Mouse (Mus musculus) heart, adult 18-20 months (tissue): ENCODE data around the gene Hist1h3b. TPM values are rescaled to one million over a fixed set of nuclear protein-coding genes. Genes with fewer than 3 reads are reported as not detected.
"Not testable (repeated sequence)": the region's sequence is repeated elsewhere in the genome, so short reads cannot be mapped to it uniquely, and the experiment has no call there.

ENCODE experiments used
- DNase-seq, 2 experiments: peaks; one replicate each; pipeline ENCODE4 v3.0.0; 2021 to 2022; ENCODE audit warnings: mixed read lengths in 1 of 2
- long read RNA-seq, 2 experiments: library from polyadenylated mRNA; stranded (forward); transcript quantifications; one replicate each; pipeline ENCODE4 v2.0.0; 2021
- total RNA-seq, 2 experiments: library from RNA; stranded (reverse); gene quantifications; 2 replicates each; pipeline ENCODE4 v1.2.3; 2021

Gene Hist1h3b
- total RNA-seq = 10 to 100 TPM in 1 of 2 experiments, 1 to 10 TPM in 1; 8.3 to 10.5 TPM
- long read RNA-seq, experiment 1 = 0 reads
- long read RNA-seq, experiment 2 = 0 reads

- peak; percentile 80 to 89 for DNase-seq
Observed at GRCm38 (mm10) chr13:23752067-23752741, at the start of gene Hist1h3b. Gene Hist1h3b, plus strand, starts transcription at chr13:23752267.

GRCm38 (mm10) chr13:23702801-23703200, 49.3 kb upstream of the Hist1h3b start:
- DNase-seq = not testable (repeated sequence)

DNA sequence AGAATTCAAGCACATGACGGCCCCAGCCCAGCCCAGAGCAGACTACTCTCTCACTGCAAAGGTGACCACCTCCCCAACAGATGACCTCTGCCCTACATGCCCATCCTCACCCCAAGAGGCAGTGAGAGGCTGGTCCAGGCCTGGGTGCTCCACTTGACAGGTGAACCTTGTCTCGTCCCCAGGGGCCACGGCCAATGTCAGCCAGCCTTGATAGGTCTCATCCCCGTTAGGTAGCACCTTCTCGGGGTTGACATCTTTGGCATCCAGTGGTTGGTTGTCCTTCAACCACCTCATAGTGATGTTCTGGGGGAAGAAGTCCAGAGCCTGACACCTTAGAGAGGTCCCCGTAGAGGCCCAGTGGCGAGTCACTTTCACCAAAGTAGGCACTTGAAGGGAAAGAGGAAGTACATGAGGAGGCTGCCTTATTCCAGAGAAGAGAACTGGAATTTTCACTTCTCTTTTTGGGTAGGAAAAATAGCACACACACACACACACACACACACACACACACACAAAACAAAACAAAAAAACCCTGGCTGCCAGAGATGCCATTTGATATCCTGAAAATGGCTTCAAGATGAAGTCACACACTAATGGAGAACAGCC, 46.2 kb upstream of the Hist1h3b start:
- DNase-seq = peak in 1 of 2 experiments; percentile 39

- peak in 1 of 2 experiments; percentile 2 for DNase-seq
Observed at GRCm38 (mm10) chr13:23706771-23707170, 45.3 kb upstream of the Hist1h3b start.

GRCm38 (mm10) chr13:23708041-23708440, 44.0 kb upstream of the Hist1h3b start:
- DNase-seq = no peak

GRCm38 (mm10) chr13:23708654-23709053, 43.4 kb upstream of the Hist1h3b start:
- DNase-seq = peak in 1 of 2 experiments; percentile 19

GRCm38 (mm10) chr13:23709714-23710373, 42.2 kb upstream of the Hist1h3b start:
- DNase-seq = peak; percentile 32 to 51

DNA sequence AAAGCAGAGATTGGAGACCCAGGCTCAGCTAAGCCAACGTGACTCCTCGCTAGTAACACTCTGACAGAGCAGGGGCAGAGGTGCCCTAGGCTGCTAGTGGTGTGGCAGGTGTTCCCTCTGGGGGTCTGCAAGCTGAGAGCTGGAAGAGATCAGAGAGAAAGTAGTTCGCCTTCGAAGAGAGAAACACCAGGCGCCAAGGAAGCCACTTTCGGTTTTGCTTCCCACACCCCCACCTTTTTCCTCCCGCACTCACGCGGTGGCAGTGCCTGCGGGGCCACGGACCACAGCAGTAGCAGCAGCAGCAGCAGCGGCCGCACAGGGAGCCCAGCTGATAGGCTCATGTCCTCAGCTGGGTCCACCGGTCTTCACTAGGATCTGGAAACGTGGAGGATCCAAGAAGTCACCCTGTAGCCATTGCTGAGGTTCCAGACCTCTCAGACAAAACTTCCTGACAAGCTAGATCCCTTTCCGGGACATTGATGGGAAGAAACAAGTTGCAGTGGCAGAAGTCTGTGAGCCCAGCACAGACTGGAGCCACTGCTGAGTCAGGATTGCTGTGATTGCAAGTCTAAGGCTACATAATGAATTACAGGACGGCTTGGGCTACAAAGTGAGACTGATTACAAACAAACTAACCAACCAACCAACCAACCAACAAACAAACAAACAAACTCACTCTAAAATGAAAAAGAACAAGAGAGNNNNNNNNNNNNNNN, 41.5 kb upstream of the Hist1h3b start, which contains the start of gene Hfe:
TSS of gene Hfe (minus strand) at position 481 of the 716 bp plus-strand sequence.
- DNase-seq = peak; percentile 73 to 78

- DNase-seq = peak; percentile 30 to 61
Observed at GRCm38 (mm10) chr13:23716261-23717042, 35.6 kb upstream of the Hist1h3b start.

- no peak for DNase-seq
Observed at GRCm38 (mm10) chr13:23717176-23717575, 34.9 kb upstream of the Hist1h3b start.

GRCm38 (mm10) chr13:23717593-23718245, 34.3 kb upstream of the Hist1h3b start:
- not testable (repeated sequence) for DNase-seq

- no peak for DNase-seq
Observed at GRCm38 (mm10) chr13:23724239-23724638, 27.8 kb upstream of the Hist1h3b start.

DNA sequence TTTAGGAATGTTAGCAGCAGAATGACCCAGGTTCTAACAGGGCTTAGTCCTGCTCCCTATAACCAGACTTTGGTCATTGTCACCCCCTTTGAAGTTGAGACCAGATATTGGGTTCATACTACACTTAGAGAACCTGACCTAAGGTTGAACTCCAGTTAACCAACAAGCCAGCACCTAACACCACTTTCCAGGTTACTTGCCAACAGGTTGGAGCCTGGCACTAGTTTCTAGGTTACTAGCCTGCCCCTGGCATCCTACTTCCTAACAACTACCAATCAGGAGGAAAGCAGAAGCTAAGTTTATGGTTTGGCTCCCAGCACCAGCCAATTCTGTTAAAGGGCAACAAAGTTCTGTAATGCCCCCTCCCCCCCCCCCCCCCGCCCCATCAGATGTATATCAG, 26.9 kb upstream of the Hist1h3b start:
- no peak for DNase-seq

DNA sequence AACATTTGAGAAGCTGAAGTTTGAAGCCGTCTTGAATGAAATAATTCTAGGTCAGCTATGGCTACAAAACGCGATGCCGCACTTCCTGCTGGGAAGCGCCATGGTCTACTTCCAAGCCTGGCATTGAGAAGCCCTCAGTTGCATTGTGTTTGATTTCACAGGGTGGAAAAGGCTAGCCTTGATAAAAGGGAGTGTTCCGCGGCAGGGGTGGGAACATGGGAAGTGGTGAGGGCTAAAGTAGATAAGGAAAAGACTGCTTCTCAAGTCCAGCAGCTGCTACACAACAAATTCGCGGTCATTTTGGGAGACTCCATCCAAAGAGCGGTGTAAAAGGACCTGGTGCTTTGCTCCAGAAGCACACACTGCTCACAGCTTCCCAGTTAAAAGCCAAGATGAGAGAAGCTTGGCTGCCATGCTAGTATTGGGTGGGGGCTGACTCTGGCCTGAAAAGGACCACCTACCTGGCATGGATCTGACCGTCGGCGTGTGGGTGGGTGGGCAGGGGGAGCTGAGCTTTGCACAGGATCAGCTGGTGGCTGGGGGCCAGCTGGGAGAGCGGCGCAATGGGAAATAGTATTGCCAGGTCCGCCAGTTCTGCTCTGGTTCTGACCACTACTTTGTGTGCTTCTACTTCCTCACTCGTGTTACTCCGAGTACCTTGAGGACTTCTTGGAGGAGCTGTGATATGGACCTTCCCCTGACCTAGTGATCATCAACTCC, 23.4 kb upstream of the Hist1h3b start:
- no peak for DNase-seq

DNA sequence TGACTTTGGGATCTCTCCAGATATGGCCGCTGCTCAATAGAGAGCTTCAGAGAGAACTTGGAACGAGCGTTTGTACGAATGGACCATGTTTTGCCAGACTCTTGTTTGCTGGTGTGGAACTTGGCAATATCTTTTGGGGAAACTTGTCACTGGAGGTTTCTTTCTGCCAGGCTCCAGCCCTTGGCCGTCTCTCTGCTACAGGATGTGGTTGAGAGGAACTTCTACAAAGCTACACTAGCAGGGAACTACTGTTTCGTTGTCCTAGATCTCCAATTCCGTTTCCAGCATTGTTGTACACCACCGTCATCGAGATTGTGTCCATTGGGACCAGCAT, 22.9 kb upstream of the Hist1h3b start:
- peak; percentile 54 to 76 for DNase-seq

DNA sequence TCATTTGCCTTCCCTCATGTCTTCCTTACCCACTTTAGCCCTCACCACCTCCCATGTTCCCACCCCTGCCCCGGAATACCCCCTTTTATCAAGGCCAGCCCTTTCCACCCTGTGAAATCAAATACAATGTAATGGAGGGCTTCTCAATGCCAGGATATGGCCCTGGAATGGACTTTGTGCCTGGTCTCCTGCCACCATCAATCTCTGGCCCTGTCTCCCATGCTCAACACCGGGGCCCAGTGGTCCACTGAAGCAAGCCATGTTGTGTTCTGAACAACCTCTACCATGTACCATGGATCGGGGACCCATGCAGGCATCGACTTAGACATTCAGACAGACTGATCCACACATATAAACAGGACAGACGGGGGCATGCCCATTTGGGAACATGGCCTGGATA, 22.4 kb upstream of the Hist1h3b start:
- DNase-seq = no peak

GRCm38 (mm10) chr13:23730479-23730878, 21.6 kb upstream of the Hist1h3b start:
- DNase-seq = peak; percentile 61 to 63

DNA sequence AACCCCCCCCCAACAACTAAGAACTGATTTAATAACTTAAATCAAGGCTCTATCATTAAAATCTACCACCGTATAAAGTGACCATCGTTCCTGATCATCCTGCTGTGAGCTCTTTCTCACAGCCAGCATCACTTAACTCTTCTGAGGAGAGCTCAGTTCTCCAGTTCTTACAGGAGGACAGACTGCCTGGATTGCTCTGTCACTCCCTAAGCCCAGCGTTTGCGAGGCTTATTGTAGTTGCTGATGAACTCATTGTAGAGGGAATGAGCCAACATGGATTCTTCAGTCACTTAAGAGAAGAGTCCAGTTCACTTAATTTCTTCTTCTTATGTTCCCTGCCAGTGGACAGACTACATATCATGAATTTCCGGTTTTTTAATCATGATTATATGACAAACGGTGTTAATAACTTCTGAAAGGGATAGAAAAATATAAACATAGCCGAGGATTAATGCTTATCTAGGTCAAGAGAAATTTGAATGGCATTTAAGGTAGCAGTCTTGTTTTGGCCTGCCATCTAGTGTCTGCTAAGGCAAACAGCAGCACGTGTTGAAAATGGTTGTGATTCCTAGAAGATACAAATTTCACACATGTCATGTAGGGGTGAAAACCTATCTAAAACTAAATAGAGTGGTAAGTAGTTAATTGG, 19.8 kb upstream of the Hist1h3b start:
- peak; percentile 54 to 63 for DNase-seq

DNA sequence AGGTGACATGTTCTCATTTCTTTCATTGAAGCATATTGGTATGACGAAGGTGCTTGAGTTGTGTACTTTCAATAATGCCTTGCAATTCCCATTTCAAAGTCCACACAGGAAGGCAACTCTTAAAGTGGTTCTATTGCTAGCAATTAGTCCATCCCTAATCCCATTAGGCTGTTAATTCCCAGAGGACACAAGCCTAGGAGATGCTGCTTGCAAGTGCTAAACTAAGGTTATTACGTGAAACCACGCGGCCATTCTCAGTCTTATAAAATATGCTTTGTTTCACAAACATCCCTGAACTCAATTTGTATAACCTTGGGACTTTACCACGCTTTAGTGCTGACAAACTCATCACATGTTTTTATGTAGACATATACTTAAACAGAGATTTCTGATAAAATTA, 15.0 kb upstream of the Hist1h3b start:
- DNase-seq = no peak

GRCm38 (mm10) chr13:23738041-23738440, 14.0 kb upstream of the Hist1h3b start:
- DNase-seq = no peak
